Mouse (Mus musculus): ENCODE measurements at regions not wholly inside any gene's neighbourhood (a gene's known extent, or its start where the extent isn't known, plus 50 kb on each side); places are given as distances from the start of the nearest gene placed in this dataset.

DNA sequence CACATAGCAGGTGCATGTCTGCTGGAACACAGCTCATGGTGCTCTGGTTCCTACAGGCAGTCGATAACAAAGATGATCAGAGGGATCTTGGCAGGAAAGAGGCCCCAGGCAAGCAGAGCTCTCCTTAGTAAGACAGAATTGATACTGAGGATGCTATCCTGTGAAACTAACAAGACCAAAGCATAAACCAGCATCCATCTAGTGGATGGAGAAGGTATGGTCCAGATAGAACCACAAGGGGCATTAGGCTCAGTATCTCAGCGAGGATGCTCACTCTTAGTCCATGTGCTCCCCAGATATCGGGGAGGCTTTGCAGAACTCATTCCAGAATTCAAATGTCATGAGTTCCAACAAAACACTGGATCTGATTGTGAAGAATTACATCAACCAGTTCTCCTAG lies 162.1 kb upstream of the Runx1 start:
- 85% methylated on average over 3 of the region's 3 CpGs for WGBS
- ATAC-seq (replicated peaks; ENCODE audit: low FRiP score, low TSS enrichment, low read depth): no peak

DNA sequence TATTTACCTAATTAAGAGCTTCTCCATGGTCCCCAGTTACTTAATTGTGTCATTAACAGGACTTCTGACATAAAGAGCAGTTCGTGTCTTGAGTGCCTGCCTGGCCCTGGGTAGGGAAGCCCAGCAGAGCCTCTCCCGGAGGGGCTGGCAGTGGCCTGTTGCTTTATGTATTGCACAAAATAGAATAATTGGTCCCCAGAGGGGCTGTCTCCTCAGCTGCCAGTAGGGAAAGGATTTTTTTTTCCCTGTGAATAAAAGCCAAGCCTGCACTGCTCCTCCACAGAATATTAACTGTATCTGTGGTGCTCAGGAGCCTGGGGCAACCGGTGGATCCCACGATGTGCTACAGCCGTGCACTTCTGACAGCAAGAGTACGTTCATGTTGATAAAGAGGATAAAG lies 159.8 kb upstream of the Runx1 start:
- WGBS: 59% methylated on average over 6 of the region's 6 CpGs
- DNase-seq (ENCODE audit: low spot score) (no peak), ATAC-seq (replicated peaks; ENCODE audit: low FRiP score, low TSS enrichment, low read depth) (no peak)
- Histone ChIP-seq H3K9ac (ENCODE audit: low read length) (no peak overlapping the region), H3K4me1 (replicated peaks; ENCODE audit: control insufficient read depth, insufficient read depth, low read length) (no peaks in the 10 kb centered on the region), H3K9me3 (ENCODE audit: control insufficient read depth, low read length) (no peaks in the 10 kb centered on the region), H3K4me2 (ENCODE audit: low read length) (no peak overlapping the region), H3K36me3 (ENCODE audit: control insufficient read depth, insufficient read depth, low read length) (no peaks in the 10 kb centered on the region), H3K4me3 (ENCODE audit: low read depth, low read length) (no peak overlapping the region), H3K27ac (ENCODE audit: low read depth) (no peak overlapping the region), H3K27me3 (replicated peaks; ENCODE audit: control insufficient read depth, insufficient read depth, low read length) (no peaks in the 10 kb centered on the region)

More for the DNA sequence above, 162.1 kb upstream of the Runx1 start:
- Histone ChIP-seq H3K9me3 (ENCODE audit: control insufficient read depth, low read length) (no peaks in the 10 kb centered on the region), H3K27ac (ENCODE audit: low read depth) (no peak overlapping the region), H3K4me3 (ENCODE audit: low read depth, low read length) (no peak overlapping the region), H3K36me3 (ENCODE audit: control insufficient read depth, insufficient read depth, low read length) (no peaks in the 10 kb centered on the region), H3K4me2 (ENCODE audit: low read length) (no peak overlapping the region), H3K27me3 (replicated peaks; ENCODE audit: control insufficient read depth, insufficient read depth, low read length) (no peaks in the 10 kb centered on the region), H3K4me1 (replicated peaks; ENCODE audit: control insufficient read depth, insufficient read depth, low read length) (no peaks in the 10 kb centered on the region), H3K9ac (ENCODE audit: low read length) (no peak overlapping the region)
- DNase-seq (ENCODE audit: low spot score): no peak

DNA sequence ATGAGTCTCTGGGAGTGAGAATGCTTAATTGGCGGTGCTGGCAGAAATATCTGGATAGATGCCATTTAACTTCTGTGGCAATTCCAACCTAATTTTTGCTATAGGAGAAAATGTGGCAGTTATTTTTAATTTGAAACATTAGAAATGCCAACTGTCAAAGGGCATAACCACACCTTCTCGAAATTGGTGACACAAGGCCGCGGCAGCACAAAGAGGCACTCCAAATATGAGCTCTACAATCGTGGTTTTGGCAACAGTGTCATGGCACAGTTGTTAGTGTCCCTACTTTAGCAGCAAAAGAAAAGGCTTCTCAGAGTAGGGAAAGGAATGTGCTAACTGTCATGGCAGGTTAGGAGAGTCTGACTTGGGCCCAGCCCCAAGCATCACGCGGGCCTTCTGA lies 157.0 kb upstream of the Runx1 start:
- no peaks in the 10 kb centered on the region for H3K27me3 ChIP-seq (replicated peaks; ENCODE audit: control insufficient read depth, insufficient read depth, low read length)
- WGBS: 94% methylated on average over 7 of the region's 7 CpGs
- H3K4me3 ChIP-seq (ENCODE audit: low read depth, low read length): no peak overlapping the region
- H3K9me3 ChIP-seq (ENCODE audit: control insufficient read depth, low read length): no peaks in the 10 kb centered on the region
- DNase-seq (ENCODE audit: low spot score) (no peak), ATAC-seq (replicated peaks; ENCODE audit: low FRiP score, low TSS enrichment, low read depth) (no peak)
- no peak overlapping the region for H3K9ac ChIP-seq (ENCODE audit: low read length)
- H3K4me1 ChIP-seq (replicated peaks; ENCODE audit: control insufficient read depth, insufficient read depth, low read length): no peaks in the 10 kb centered on the region
- H3K4me2 ChIP-seq (ENCODE audit: low read length): no peak overlapping the region
- H3K27ac ChIP-seq (ENCODE audit: low read depth): no peak overlapping the region
- H3K36me3 ChIP-seq (ENCODE audit: control insufficient read depth, insufficient read depth, low read length): no peaks in the 10 kb centered on the region

DNA sequence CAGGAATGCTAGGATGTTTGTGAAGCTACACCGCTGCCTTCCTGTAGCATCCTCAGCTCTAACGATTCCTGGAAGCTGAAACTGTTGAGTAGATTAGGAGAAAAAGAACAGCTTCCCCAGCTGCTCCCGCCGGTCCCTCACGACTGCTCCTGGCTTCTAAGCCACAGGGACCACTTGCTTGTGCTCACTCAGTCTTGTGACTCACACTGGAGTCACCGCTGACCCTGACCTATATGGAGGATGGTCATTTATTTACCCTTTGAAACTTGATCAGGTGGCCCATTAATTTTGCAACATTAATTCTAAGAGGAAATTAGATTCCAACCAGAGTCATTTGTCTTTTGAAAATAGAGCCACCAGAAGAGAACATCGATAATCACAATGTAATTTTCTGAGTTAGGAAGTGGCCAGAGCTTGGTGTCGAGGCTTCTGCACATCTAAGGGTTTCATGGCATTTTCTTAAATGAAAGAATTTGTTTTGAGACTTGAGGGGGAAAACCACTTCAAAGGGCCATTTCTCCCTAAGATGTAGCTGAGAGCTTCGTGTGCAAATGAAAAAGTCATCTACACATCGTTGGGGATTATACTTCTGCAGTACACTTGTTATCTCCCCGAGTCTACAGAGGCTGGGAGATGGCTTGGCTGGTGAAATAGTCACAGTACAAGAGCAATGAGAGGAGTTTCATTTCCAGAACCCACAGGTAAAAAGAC lies 153.8 kb upstream of the Runx1 start:
- Histone ChIP-seq H3K36me3 (ENCODE audit: control insufficient read depth, insufficient read depth, low read length) (no peaks in the 10 kb centered on the region), H3K4me2 (ENCODE audit: low read length) (no peak overlapping the region), H3K4me3 (ENCODE audit: low read depth, low read length) (no peak overlapping the region), H3K9ac (ENCODE audit: low read length) (no peak overlapping the region), H3K9me3 (ENCODE audit: control insufficient read depth, low read length) (no peaks in the 10 kb centered on the region), H3K27me3 (replicated peaks; ENCODE audit: control insufficient read depth, insufficient read depth, low read length) (no peaks in the 10 kb centered on the region), H3K27ac (ENCODE audit: low read depth) (no peak overlapping the region), H3K4me1 (replicated peaks; ENCODE audit: control insufficient read depth, insufficient read depth, low read length) (no peaks in the 10 kb centered on the region)
- 74% methylated on average over 11 of the region's 11 CpGs for WGBS
- ATAC-seq (replicated peaks; ENCODE audit: low FRiP score, low TSS enrichment, low read depth) (no peak), DNase-seq (ENCODE audit: low spot score) (no peak)

DNA sequence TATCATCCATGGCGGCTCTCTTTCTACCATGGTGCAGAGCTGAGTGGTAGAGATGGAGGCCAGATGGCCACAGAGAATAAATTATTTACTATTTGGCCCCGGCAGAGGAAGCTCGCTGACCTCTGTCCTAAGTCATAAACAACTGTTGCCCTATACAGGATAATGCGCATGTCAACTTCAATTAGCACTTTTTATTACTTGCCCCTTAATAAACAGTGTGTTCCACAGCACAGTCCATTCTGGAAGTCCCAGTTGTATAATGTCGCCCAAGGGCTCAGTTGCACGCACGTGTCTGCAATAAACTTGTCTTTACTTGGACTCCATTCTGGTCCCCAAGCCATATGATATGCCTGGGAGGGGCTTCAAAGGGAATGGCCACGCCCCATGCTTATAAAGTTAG lies 150.1 kb upstream of the Runx1 start:
- 48% methylated on average over 8 of the region's 8 CpGs for WGBS
- ATAC-seq (replicated peaks; ENCODE audit: low FRiP score, low TSS enrichment, low read depth) (no peak), DNase-seq (ENCODE audit: low spot score) (no peak)
- Histone ChIP-seq H3K4me2 (ENCODE audit: low read length) (no peak overlapping the region), H3K27ac (ENCODE audit: low read depth) (no peak overlapping the region), H3K9me3 (ENCODE audit: control insufficient read depth, low read length) (no peaks in the 10 kb centered on the region), H3K4me1 (replicated peaks; ENCODE audit: control insufficient read depth, insufficient read depth, low read length) (no peaks in the 10 kb centered on the region), H3K36me3 (ENCODE audit: control insufficient read depth, insufficient read depth, low read length) (no peaks in the 10 kb centered on the region), H3K27me3 (replicated peaks; ENCODE audit: control insufficient read depth, insufficient read depth, low read length) (no peaks in the 10 kb centered on the region), H3K4me3 (ENCODE audit: low read depth, low read length) (no peak overlapping the region), H3K9ac (ENCODE audit: low read length) (no peak overlapping the region)

DNA sequence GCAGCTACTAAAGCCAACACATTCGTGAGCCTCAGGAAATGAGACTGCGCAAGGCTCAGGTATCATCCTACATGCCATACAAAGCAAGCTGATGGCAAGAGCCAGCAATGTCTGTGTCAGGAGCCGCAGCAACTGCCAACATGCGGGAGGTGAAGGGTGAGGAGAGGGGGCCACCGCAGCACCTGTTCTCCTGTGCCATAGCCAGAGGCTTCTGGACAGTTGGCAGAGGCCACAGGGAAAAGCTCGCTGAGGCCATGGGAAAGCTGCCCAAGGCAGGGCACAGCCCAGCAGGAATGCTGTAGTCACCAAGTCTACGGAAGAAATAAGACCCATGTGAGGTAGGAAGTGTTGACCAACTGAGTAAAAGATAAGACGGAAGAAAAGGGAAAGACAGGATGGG lies 149.1 kb upstream of the Runx1 start:
- Histone ChIP-seq H3K27ac (ENCODE audit: low read depth) (no peak overlapping the region), H3K4me1 (replicated peaks; ENCODE audit: control insufficient read depth, insufficient read depth, low read length) (no peaks in the 10 kb centered on the region), H3K9me3 (ENCODE audit: control insufficient read depth, low read length) (no peaks in the 10 kb centered on the region), H3K27me3 (replicated peaks; ENCODE audit: control insufficient read depth, insufficient read depth, low read length) (no peaks in the 10 kb centered on the region), H3K9ac (ENCODE audit: low read length) (no peak overlapping the region), H3K4me3 (ENCODE audit: low read depth, low read length) (no peak overlapping the region), H3K36me3 (ENCODE audit: control insufficient read depth, insufficient read depth, low read length) (no peaks in the 10 kb centered on the region), H3K4me2 (ENCODE audit: low read length) (no peak overlapping the region)
- DNase-seq (ENCODE audit: low spot score) (no peak), ATAC-seq (replicated peaks; ENCODE audit: low FRiP score, low TSS enrichment, low read depth) (no peak)
- 90% methylated on average over 8 of the region's 8 CpGs for WGBS

DNA sequence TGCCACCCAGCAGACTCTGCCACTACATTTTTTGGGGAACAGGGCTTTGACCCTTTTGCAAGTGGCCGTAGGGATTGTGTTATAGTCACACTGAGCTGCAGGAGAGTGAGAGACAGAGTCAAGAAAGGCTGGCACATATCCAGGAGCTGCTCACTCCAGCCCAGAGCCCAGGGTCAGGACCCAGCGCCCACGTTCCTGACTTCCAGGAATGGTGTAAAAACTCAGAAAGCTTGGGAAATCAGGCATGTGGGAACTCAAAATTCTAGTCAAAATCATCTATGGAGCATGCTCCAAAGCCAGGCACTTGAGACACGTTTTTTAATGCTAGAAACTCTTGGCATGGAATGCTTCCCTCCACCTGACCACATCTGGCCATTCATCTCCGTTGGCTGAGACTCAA lies 146.7 kb upstream of the Runx1 start:
- H3K27ac ChIP-seq (ENCODE audit: low read depth): no peak overlapping the region
- ATAC-seq (replicated peaks; ENCODE audit: low FRiP score, low TSS enrichment, low read depth) (no peak), DNase-seq (ENCODE audit: low spot score) (no peak)
- no peaks in the 10 kb centered on the region for H3K36me3 ChIP-seq (ENCODE audit: control insufficient read depth, insufficient read depth, low read length)
- 80% methylated on average over 5 of the region's 5 CpGs for WGBS
- no peak overlapping the region for H3K4me2 ChIP-seq (ENCODE audit: low read length)
- no peak overlapping the region for H3K4me3 ChIP-seq (ENCODE audit: low read depth, low read length)
- H3K27me3 ChIP-seq (replicated peaks; ENCODE audit: control insufficient read depth, insufficient read depth, low read length): no peaks in the 10 kb centered on the region
- H3K9me3 ChIP-seq (ENCODE audit: control insufficient read depth, low read length): no peaks in the 10 kb centered on the region
- H3K9ac ChIP-seq (ENCODE audit: low read length): no peak overlapping the region
- no peaks in the 10 kb centered on the region for H3K4me1 ChIP-seq (replicated peaks; ENCODE audit: control insufficient read depth, insufficient read depth, low read length)

DNA sequence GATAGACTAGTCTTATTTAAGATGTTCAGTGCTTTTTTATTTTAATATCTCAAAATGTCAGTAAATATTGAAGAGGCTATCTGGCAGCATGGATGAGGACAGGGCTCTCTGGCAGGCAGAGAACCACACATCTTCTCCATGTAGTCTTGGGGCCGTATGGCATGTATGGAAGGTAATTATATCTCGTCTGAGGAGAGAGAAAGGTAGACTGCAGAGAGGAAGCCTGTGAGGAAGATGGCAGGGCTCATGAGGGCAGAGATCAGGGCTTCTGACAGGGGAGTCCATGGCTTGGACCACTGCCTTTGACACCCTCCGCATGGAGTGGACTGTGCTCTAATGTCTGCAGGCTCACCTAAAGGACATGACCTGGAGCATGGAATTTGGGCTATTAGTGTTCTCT lies 146.0 kb upstream of the Runx1 start:
- no peaks in the 10 kb centered on the region for H3K36me3 ChIP-seq (ENCODE audit: control insufficient read depth, insufficient read depth, low read length)
- ATAC-seq (replicated peaks; ENCODE audit: low FRiP score, low TSS enrichment, low read depth): no peak
- WGBS: 81% methylated on average over 3 of the region's 3 CpGs

DNA sequence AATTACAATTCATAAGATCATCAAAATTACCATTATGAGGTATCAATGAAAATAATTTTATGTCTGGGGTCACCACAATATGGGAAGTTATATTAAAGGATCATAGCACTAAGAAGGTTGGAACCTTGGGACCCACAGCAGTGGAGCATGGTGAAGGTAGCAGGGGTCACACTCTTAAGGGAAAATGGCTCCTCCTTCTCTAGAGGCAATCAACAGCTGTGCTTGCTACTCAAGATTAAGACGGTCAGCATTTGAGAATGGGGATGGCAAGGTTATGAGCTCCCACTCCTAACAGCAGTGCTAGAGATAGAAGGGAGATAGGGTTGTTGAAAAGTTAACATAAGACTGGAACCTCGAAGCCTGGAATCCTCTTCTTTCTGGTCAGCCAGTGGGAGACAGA lies 144.6 kb upstream of the Runx1 start:
- H3K36me3 ChIP-seq (ENCODE audit: control insufficient read depth, insufficient read depth, low read length): no peaks in the 10 kb centered on the region
- no peak overlapping the region for H3K27ac ChIP-seq (ENCODE audit: low read depth)
- DNase-seq (ENCODE audit: low spot score) (no peak), ATAC-seq (replicated peaks; ENCODE audit: low FRiP score, low TSS enrichment, low read depth) (no peak)
- H3K4me3 ChIP-seq (ENCODE audit: low read depth, low read length): no peak overlapping the region
- H3K27me3 ChIP-seq (replicated peaks; ENCODE audit: control insufficient read depth, insufficient read depth, low read length): no peaks in the 10 kb centered on the region
- H3K4me2 ChIP-seq (ENCODE audit: low read length): no peak overlapping the region
- no peak overlapping the region for H3K9ac ChIP-seq (ENCODE audit: low read length)
- H3K9me3 ChIP-seq (ENCODE audit: control insufficient read depth, low read length): no peaks in the 10 kb centered on the region
- 85% methylated on average over 2 of the region's 2 CpGs for WGBS
- H3K4me1 ChIP-seq (replicated peaks; ENCODE audit: control insufficient read depth, insufficient read depth, low read length): no peaks in the 10 kb centered on the region

More for the DNA sequence above, 146.0 kb upstream of the Runx1 start:
- Histone ChIP-seq H3K9ac (ENCODE audit: low read length) (no peak overlapping the region), H3K9me3 (ENCODE audit: control insufficient read depth, low read length) (no peaks in the 10 kb centered on the region), H3K27ac (ENCODE audit: low read depth) (no peak overlapping the region), H3K4me1 (replicated peaks; ENCODE audit: control insufficient read depth, insufficient read depth, low read length) (no peaks in the 10 kb centered on the region), H3K4me2 (ENCODE audit: low read length) (no peak overlapping the region), H3K4me3 (ENCODE audit: low read depth, low read length) (no peak overlapping the region), H3K27me3 (replicated peaks; ENCODE audit: control insufficient read depth, insufficient read depth, low read length) (no peaks in the 10 kb centered on the region)
- DNase-seq (ENCODE audit: low spot score): no peak

Data from intestine, embryonic 14.5 days (tissue).